Mouse (Mus musculus) ES-Bruce4 (cell line): Measurements from ENCODE around the gene Stmn1. TPM values are rescaled to one million over a fixed set of nuclear protein-coding genes. Genes with fewer than 3 reads are reported as not detected.
A peak's percentile ranks its signal among the peaks of the same experiment; 100 is the strongest.

Source experiments
- H3K27ac ChIP-seq: 2 replicates; pipeline ENCODE4 v1.5.1; 2012; ENCODE audit warnings: low read length, inconsistent platforms; ENCODE audit not compliant: insufficient read depth
- H3K27me3 ChIP-seq: 2 replicates; pipeline ENCODE4 v1.6.1; 2012; ENCODE audit warnings: mild to moderate bottlenecking, low read length, inconsistent platforms; ENCODE audit not compliant: control insufficient read depth, poor library complexity, insufficient read depth, severe bottlenecking
- H3K36me3 ChIP-seq: 2 replicates; pipeline ENCODE4 v1.6.1; 2012; ENCODE audit warnings: inconsistent platforms, mild to moderate bottlenecking, low read length, moderate library complexity; ENCODE audit not compliant: control insufficient read depth, poor library complexity, insufficient read depth, severe bottlenecking
- H3K4me1 ChIP-seq: one replicate; pipeline ENCODE4 v1.8.1; 2011; ENCODE audit warnings: low read length; ENCODE audit not compliant: control insufficient read depth, insufficient read depth
- H3K4me3 ChIP-seq: 2 replicates; pipeline ENCODE4 v1.5.1; 2011; ENCODE audit warnings: low read depth, mild to moderate bottlenecking, low read length
- H3K9ac ChIP-seq: 2 replicates; pipeline ENCODE4 v1.6.1; 2012; ENCODE audit warnings: low read depth, mild to moderate bottlenecking, inconsistent platforms; ENCODE audit not compliant: poor library complexity, severe bottlenecking
- H3K9me3 ChIP-seq: replicated peaks from 2 replicates; pipeline ENCODE4 v1.6.1; 2012; ENCODE audit warnings: mild to moderate bottlenecking, low read length, inconsistent platforms; ENCODE audit not compliant: control insufficient read depth, poor library complexity, insufficient read depth, severe bottlenecking
- CTCF ChIP-seq: IDR thresholded peaks from one replicate; pipeline ENCODE4 v1.8.1; 2011; ENCODE audit warnings: low read depth, low read length
- EP300 ChIP-seq: IDR thresholded peaks from 2 replicates; pipeline ENCODE4 v1.6.1; 2011; ENCODE audit warnings: low read depth, low read length; ENCODE audit not compliant: insufficient read depth
- POLR2A ChIP-seq: IDR thresholded peaks from one replicate; pipeline ENCODE4 v1.8.1; 2011; ENCODE audit warnings: low read length; ENCODE audit not compliant: insufficient read depth
- polyA plus RNA-seq: library from polyadenylated mRNA; stranded (reverse); fragments of >200 nt; gene quantifications from 2 replicates; pipeline ENCODE4 v1.2.4, GENCODE M21; 2011; ENCODE audit warnings: low read depth; ENCODE audit not compliant: missing spikeins, insufficient read depth, insufficient read length

Gene Stmn1
- 266 and 270 TPM in 2 replicates for polyA plus RNA-seq

GRCm38 (mm10) chr4:134468215-134468575 lies at the start of gene Stmn1:
Gene Stmn1, plus strand, starts transcription at chr4:134468320.
- Histone ChIP-seq H3K4me3 (peak within 1 kb of the TSS; percentile 60), H3K9ac (peak within 1 kb of the TSS; percentile 70), H3K4me1 (peaks cover 2% of the 10 kb centered on the region), H3K27me3 (no peaks in the 10 kb centered on the region), H3K27ac (peak within 1 kb of the TSS; percentile 75), H3K36me3 (peaks cover 20% of the 10 kb centered on the region), H3K9me3 (no peaks in the 10 kb centered on the region)
- TF ChIP-seq EP300 (no peak; the same call in 1 of the 2 replicates), POLR2A (peak; percentile 95)

DNA sequence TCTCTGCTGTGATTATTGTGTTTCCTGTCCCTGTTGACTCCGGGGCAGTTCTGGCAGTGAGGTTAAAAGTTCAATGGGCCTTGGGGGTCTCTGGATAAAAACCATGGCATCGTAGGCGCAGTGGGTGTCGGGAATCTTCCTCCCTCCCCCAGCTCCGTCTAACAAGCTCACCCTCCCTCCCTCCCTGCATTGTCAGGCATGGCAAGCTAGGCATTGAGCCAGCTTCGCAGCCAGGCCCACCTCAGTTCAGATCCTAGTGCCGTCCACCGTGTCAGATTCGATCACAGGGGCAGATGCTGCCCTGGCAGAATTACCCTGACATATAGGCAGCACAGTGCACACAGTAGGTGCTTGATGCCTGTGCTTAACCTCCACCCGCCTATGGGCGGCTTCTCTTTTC lies 46.1 kb upstream of the Stmn1 start:
- H3K4me1 ChIP-seq: no peaks in the 10 kb centered on the region
- H3K27me3 ChIP-seq: no peaks in the 10 kb centered on the region
- H3K36me3 ChIP-seq: no peaks in the 10 kb centered on the region
- TF ChIP-seq EP300: no peak
- TF ChIP-seq POLR2A: no peak
- no peak for TF ChIP-seq CTCF
- H3K9ac ChIP-seq: no peak overlapping the region
- no peaks in the 10 kb centered on the region for H3K9me3 ChIP-seq
- H3K27ac ChIP-seq: no peak overlapping the region
- H3K4me3 ChIP-seq: no peak overlapping the region

GRCm38 (mm10) chr4:134423949-134424348 lies 44.2 kb upstream of the Stmn1 start:
- no peak overlapping the region for H3K4me3 ChIP-seq

DNA sequence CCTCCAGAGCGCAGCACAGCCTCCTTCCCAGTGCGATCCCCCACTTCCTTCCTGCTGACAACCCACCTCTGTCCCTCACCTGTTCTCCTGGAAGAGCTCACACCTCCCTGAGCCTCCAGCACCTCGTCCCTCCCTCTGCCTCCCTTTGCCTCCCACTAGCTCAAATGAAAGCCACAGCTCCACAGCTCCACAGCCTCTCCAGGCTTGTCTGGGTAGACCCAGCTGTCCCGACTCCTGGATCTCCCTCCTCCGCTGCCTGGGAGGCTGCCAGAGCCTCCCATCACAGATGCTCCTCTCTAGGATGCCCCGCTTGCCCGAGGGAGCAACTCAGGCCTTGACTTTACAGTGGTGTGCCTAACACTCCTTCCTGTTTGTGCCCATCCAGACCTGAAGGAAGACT lies 43.0 kb upstream of the Stmn1 start:
- H3K9ac ChIP-seq: no peak overlapping the region
- H3K9me3 ChIP-seq: no peaks in the 10 kb centered on the region
- no peak overlapping the region for H3K27ac ChIP-seq
- TF ChIP-seq POLR2A (no peak), EP300 (no peak), CTCF (no peak)
- H3K4me1 ChIP-seq: no peaks in the 10 kb centered on the region
- no peaks in the 10 kb centered on the region for H3K27me3 ChIP-seq
- H3K4me3 ChIP-seq: no peak overlapping the region
- H3K36me3 ChIP-seq: no peaks in the 10 kb centered on the region

More at GRCm38 (mm10) chr4:134423949-134424348, 44.2 kb upstream of the Stmn1 start:
- H3K27me3 ChIP-seq: no peaks in the 10 kb centered on the region
- no peak overlapping the region for H3K27ac ChIP-seq
- H3K9me3 ChIP-seq: no peaks in the 10 kb centered on the region
- no peak for TF ChIP-seq CTCF
- no peak for TF ChIP-seq EP300
- TF ChIP-seq POLR2A: no peak
- H3K9ac ChIP-seq: no peak overlapping the region
- H3K36me3 ChIP-seq: no peaks in the 10 kb centered on the region
- H3K4me1 ChIP-seq: no peaks in the 10 kb centered on the region

DNA sequence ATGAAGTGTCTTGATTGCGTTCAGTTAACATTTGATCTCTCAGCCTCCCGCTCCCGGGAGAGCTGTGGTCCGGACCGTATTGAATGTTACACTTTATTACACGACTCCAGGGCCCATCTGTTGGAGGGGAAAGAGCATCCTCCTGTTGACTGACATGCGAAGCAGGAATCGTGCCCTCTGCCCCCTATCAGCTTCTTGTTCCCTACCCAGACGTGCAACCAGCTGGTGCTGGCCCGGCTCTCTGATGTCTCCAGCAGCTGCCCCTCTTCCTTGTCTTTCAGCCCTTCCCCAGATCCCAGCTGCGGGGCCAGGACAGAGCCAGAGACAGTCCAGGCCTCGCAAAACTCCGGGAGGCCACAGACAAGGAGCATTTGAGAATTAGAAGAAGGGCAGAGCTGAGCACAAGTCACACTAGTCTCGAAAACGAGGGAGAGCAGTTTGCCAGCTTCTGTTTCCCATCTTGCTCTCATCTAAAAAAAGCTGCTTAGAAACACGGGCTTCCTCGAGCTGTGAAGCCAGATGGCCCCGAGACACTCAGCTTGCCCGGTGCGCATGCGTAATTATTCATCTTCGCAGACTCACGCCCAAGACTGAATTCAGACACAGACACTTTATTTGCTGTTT lies 37.6 kb upstream of the Stmn1 start:
- H3K9ac ChIP-seq: no peak overlapping the region
- no peak overlapping the region for H3K27ac ChIP-seq
- TF ChIP-seq CTCF (no peak), EP300 (no peak), POLR2A (no peak)
- no peaks in the 10 kb centered on the region for H3K4me1 ChIP-seq
- H3K4me3 ChIP-seq: no peak overlapping the region
- no peaks in the 10 kb centered on the region for H3K27me3 ChIP-seq
- H3K36me3 ChIP-seq: no peaks in the 10 kb centered on the region
- no peaks in the 10 kb centered on the region for H3K9me3 ChIP-seq

GRCm38 (mm10) chr4:134432686-134433360 lies 35.3 kb upstream of the Stmn1 start:
- H3K36me3 ChIP-seq: no peaks in the 10 kb centered on the region
- no peaks in the 10 kb centered on the region for H3K27me3 ChIP-seq
- no peaks in the 10 kb centered on the region for H3K9me3 ChIP-seq
- no peak overlapping the region for H3K27ac ChIP-seq
- no peak for TF ChIP-seq CTCF
- no peak for TF ChIP-seq POLR2A
- no peak for TF ChIP-seq EP300
- H3K4me1 ChIP-seq: no peaks in the 10 kb centered on the region
- no peak overlapping the region for H3K9ac ChIP-seq
- no peak overlapping the region for H3K4me3 ChIP-seq
